In the genomic region with DNA sequence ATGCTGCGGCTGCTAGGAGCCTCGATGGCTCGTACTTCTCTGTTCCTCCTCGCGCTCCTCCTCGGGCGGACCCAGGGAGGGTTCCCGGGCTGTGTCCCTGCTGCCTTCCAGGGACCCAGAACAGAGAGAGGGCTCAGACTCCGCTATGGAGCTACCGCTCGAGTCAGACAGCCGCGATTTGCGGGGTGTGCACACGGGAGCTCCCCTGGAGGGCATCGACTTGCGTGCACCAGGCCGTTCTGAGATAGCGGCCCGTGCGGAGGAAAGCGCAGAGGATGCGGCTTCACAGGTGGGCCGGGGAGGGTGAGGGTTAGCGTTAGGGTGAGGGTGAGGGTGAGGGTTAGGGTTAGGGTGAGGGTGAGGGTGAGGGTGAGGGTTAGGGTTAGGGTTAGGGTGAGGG, we compare ENCODE assay signal across 9 mouse cellular contexts. TPM values are rescaled to one million over a fixed set of nuclear protein-coding genes. Genes with fewer than 3 reads are reported as not detected.
DNase-seq lines count a peak whose midpoint lies in the region; ATAC-seq lines count a peak whose summit lies in the region.
"Had no signal": no experiment of that assay in that cellular context is flagged by ENCODE, and none has a peak within 500 bp of the region (broad histone marks: within the 10 kb centered on the region; RNA-seq: fewer than 3 reads in every experiment).

No protein-coding gene starts in this region.

- H3K9me3 ChIP-seq in heart, embryonic 11.5 days (replicated peaks; ENCODE audit: control insufficient read depth, low read length) = no peaks in the 10 kb centered on the region
- H3K9me3 ChIP-seq: G1E had no signal

- H3K4me2 ChIP-seq in heart, embryonic 11.5 days = peak overlapping the region; percentile 60

- H3K9ac ChIP-seq in heart, embryonic 11.5 days (ENCODE audit: low read depth, low read length) = no peak overlapping the region

- peaks cover 15% of the 10 kb centered on the region for H3K4me1 ChIP-seq in heart, embryonic 11.5 days (ENCODE audit: control insufficient read depth, insufficient read depth, low read length)

- H3K4me3 ChIP-seq in heart, embryonic 11.5 days (ENCODE audit: low read depth, low read length) = peak overlapping the region; percentile 29

- H3K36me3 ChIP-seq in heart, embryonic 11.5 days (ENCODE audit: control insufficient read depth, insufficient read depth, low read length) = no peaks in the 10 kb centered on the region
- H3K36me3 ChIP-seq: G1E had no signal

- 7% methylated on average over 25 of the region's 25 CpGs for WGBS in heart, embryonic 11.5 days (ENCODE audit: insufficient replicate concordance)

- H3K27ac ChIP-seq in heart, embryonic 11.5 days (ENCODE audit: low read depth, low read length) = no peak overlapping the region

- no peak for ATAC-seq in heart, embryonic 11.5 days (replicated peaks; ENCODE audit: insufficient number of reproducible peaks, low FRiP score, low TSS enrichment)

- H3K27me3 ChIP-seq in heart, embryonic 11.5 days (ENCODE audit: control insufficient read depth, insufficient read depth, low read length) = peaks cover 29% of the 10 kb centered on the region

- DNase-seq in heart, adult 11 months = no peak
- peak; percentile 26 for DNase-seq in T-cell, adult 2 months (ENCODE audit: low spot score)
- peak; percentile 64 for DNase-seq in induced T-regulatory cell, adult 2 months (ENCODE audit: low read depth)
- DNase-seq in naive thymus-derived CD4-positive, alpha-beta T cell, adult 2 months (ENCODE audit: low read depth) = peak; percentile 55
- no peak for DNase-seq in urinary bladder, adult 18-20 months (ENCODE audit: low spot score in 2 of 2)
- DNase-seq in left cerebral cortex, adult 8-10 months (ENCODE audit: low spot score in 2 of 2) = no peak
- DNase-seq in kidney, postnatal 25 days = no peak

RNA-seq across cellular contexts. Expression of gene Tnfrsf18, which starts 8.9 kb away (rescaled TPM):
- polyA plus RNA-seq in heart, embryonic 11.5 days (2014; fragmentation: Nextera tagmentation; extraction: Ambion mirVana) = 1.3 and 1.7 TPM in 2 replicates
- not detected for total RNA-seq in left cerebral cortex, adult 8-10 months (2022)
- polyA plus RNA-seq: G1E had no signal

RNA-seq across cellular contexts. Expression of gene Tnfrsf4, which starts 21.3 kb away (rescaled TPM):
- 0.21 and 0.37 TPM in 2 replicates for polyA plus RNA-seq in heart, embryonic 11.5 days (2014; fragmentation: Nextera tagmentation; extraction: Ambion mirVana)
- total RNA-seq in left cerebral cortex, adult 8-10 months (2022) = 1 to 10 TPM in 3 of 4 experiments, under 1 TPM in 1; 0.91 to 3.5 (median 1.5) TPM

RNA-seq across cellular contexts. Expression of gene Ttll10, which starts 24.3 kb away (rescaled TPM):
- 0.36 TPM in 1 of 2 replicates, not detected in the other for polyA plus RNA-seq in heart, embryonic 11.5 days (2014; fragmentation: Nextera tagmentation; extraction: Ambion mirVana)
- total RNA-seq in left cerebral cortex, adult 8-10 months (2022) = under 1 TPM; 0.30 to 0.64 (median 0.44) TPM
- polyA plus RNA-seq: G1E had no signal

RNA-seq across cellular contexts. Expression of gene Sdf4, which starts 42.2 kb away (rescaled TPM):
- 138 and 147 TPM in 2 replicates for polyA plus RNA-seq in heart, embryonic 11.5 days (2014; fragmentation: Nextera tagmentation; extraction: Ambion mirVana)
- total RNA-seq in left cerebral cortex, adult 8-10 months (2022) = 100 to 1,000 TPM; 206 to 235 (median 221) TPM

RNA-seq across cellular contexts. Expression of gene B3galt6, which starts 42.5 kb away (rescaled TPM):
- 10.1 and 11.6 TPM in 2 replicates for polyA plus RNA-seq in heart, embryonic 11.5 days (2014; fragmentation: Nextera tagmentation; extraction: Ambion mirVana)
- total RNA-seq in left cerebral cortex, adult 8-10 months (2022) = 10 to 100 TPM in 2 of 4 experiments, 1 to 10 TPM in 2; 9.3 to 12.6 (median 10.5) TPM

Comparison
In these comparisons a context has a peak if more than half of its experiments do, and no peak if none do; other contexts are left out.
1. DNase-seq: peak in T-cell, adult 2 months (single experiment), induced T-regulatory cell, adult 2 months (single experiment) and naive thymus-derived CD4-positive, alpha-beta T cell, adult 2 months (single experiment); none in heart, adult 11 months (single experiment), urinary bladder, adult 18-20 months (0 of 2), left cerebral cortex, adult 8-10 months (0 of 2) and kidney, postnatal 25 days (0 of 2).